Mouse (Mus musculus) hematopoietic stem cell, adult 5-6 weeks (primary cell): ENCODE results near the gene Ccl2. TPM values are rescaled to one million over a fixed set of nuclear protein-coding genes. Genes with fewer than 3 reads are reported as not detected.

Experiments used
- ATAC-seq, 2 experiments: fragments of 125-278 bp in 1 of 2; replicated peaks in 1 of 2; 2 replicates each; pipeline ENCODE4 v1.8.0; 2016 to 2017; ENCODE audit warnings: inconsistent platforms in 2 of 2, mild to moderate bottlenecking in 2 of 2, moderate number of reproducible peaks in 2 of 2, low read depth in 1 of 2, moderate TSS enrichment in 1 of 2; ENCODE audit not compliant: low FRiP score in 2 of 2, poor library complexity in 2 of 2, severe bottlenecking in 2 of 2, insufficient read depth in 1 of 2, low TSS enrichment in 1 of 2
- total RNA-seq: library from RNA; stranded (forward); fragments of 172-1452, 232-1000 nt; gene quantifications from 2 replicates; pipeline ENCODE4 v1.2.3, GENCODE M21; 2017

Gene Ccl2
- total RNA-seq, 1 experiment from 2014 or later, result 5.8 TPM

DNA sequence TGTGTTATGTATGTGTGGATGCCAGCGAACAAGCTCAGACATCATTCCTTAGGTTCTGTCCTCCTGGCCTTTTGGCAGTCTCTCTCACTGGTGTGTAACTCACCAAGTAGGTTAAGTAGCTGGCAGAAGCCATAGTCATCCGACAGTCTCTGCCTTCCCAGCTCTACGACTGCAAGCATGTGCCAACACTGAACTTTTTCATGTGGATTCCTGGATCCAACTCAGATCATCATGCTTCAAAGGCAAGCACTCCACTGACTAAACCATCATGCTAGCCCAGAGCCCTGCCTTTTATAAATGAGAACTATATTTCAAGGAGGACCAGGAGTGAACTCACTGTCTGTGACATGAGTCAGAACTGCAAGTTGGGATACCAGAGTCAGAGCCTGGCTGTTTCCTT lies 38.3 kb downstream of the Ccl2 start:
- ATAC-seq, result no peak

DNA sequence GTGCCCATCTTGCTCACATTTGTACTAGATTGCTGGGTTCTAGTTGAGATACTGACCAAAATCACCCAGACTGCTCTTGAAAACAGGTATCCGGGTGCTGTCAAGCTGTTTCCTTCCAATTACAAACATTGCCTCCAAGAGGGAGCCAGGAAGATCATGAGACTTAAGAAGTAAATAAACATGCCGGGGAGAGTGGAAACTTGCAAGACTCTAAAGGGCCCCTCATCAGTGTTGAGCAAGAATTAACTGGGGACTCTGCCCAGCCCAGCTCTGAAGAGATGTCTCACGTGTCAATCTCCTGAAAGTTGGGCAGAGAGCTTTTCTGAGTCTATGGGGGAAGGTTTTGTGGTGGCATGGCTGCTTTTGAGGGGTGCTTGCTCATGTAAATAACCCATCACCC lies 41.7 kb downstream of the Ccl2 start:
- no peak for ATAC-seq

DNA sequence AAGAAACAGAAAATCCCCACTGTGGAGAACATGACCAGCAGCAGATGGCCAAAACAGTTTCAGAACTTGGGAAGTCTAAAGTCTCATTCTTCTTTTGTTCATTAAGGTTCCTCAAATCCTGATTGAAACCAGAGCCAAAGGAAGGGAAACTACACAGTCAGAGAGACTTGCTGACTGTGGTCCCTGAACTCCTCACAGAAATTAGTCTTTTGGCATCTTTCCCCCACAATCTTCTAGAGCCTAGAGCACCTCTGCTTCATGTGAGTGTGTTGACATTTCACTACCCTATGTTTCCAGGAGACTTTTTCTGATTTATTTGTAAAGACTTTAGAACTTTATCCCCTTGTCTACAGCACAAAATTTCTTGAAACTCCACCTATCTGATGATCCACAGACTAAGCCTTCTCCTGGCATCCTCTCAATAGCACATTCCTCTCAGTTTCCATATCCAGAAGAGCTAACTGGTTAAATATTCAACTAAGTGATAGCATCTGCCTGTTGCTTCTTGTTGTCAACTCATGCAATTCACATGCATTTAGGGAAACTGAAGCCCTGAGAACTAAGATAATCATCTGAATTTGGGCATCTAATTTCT lies 42.9 kb downstream of the Ccl2 start:
- no peak for ATAC-seq

DNA sequence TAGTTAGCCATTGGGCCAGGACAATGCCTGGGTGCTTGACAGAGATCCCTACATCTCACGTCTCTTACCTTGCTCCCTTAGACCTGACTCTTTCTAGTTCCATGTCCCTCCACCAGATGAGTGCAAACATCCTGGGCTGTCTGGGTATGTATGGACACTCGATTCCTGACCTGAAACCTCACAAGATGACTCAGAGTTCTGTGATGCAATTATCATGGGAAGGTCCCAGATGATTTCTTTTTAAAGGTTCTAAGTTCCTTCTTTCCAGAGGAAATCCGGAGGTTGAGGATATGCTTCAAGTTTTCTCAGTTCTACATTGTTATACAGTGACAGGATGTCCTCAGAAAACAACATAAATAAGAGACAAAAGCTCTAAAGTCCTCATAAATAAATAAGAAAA lies 45.5 kb downstream of the Ccl2 start:
- no peak for ATAC-seq

DNA sequence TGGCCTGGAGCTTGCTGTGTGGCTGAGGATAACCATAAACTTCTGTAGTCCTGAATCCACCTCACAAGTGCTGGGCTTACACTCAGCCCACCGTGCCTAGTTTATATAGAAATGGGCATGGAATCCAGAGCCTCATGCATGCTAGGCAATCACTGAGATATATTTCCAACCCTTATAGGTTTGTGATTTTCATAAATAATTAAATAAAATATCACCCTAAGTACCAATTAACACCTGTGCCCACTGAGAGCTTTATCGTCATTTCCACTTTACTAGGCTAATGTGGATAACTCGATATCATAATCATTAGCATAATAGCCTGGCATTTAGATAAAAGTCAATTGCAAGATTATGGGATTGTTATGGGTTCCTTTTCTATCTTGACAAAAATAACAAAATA lies 49.0 kb downstream of the Ccl2 start:
- no peak for ATAC-seq

Other genes starting within 250 kb of the Ccl2 start
- gene 5530401A14Rik, start 174.9 kb upstream of the Ccl2 start, total RNA-seq, result not detected in 2 replicates
- not detected in 2 replicates for gene Asic2, start 67.1 kb upstream of the Ccl2 start, total RNA-seq
- gene Gm17268, start 3.0 kb downstream of the Ccl2 start, total RNA-seq, result not detected in 2 replicates
- gene Ccl7, start 10.1 kb downstream of the Ccl2 start, total RNA-seq, result not detected in 2 replicates
- not detected in 2 replicates for gene Ccl11, start 22.3 kb downstream of the Ccl2 start, total RNA-seq
- gene Ccl12, start 66.3 kb downstream of the Ccl2 start, total RNA-seq, result not detected in 2 replicates
- gene Ccl8, start 79.6 kb downstream of the Ccl2 start, total RNA-seq, result not detected in 2 replicates